Mouse (Mus musculus) induced T-regulatory cell, adult 2 months (primary cell): ENCODE data around the gene Crabp1.

ENCODE experiments used
- DNase-seq: peaks from one replicate; pipeline ENCODE4 v3.0.0-alpha.2; 2012; ENCODE audit warnings: low read depth

Gene Crabp1

GRCm38 (mm10) chr9:54764561-54765217, at the start of gene Crabp1:
Gene Crabp1 (plus strand): TSS chr9:54764748.
- no peak for DNase-seq

GRCm38 (mm10) chr9:54715776-54716175, 48.8 kb upstream of the Crabp1 start:
- DNase-seq = no peak

- no peak for DNase-seq
These were observed 47.0 kb upstream of the Crabp1 start for GRCm38 (mm10) chr9:54717527-54717926.

GRCm38 (mm10) chr9:54722156-54722555, 42.4 kb upstream of the Crabp1 start:
- no peak for DNase-seq

- no peak for DNase-seq
These were observed 42.0 kb upstream of the Crabp1 start for GRCm38 (mm10) chr9:54722596-54722995.

- no peak for DNase-seq
These were observed 38.2 kb upstream of the Crabp1 start for GRCm38 (mm10) chr9:54726315-54726714.

GRCm38 (mm10) chr9:54732122-54732521, 32.4 kb upstream of the Crabp1 start:
- DNase-seq = peak; percentile 75

GRCm38 (mm10) chr9:54733921-54734638, 30.5 kb upstream of the Crabp1 start, which contains the start of gene Wdr61:
Gene Wdr61 (minus strand): TSS chr9:54734519.
- DNase-seq = peak; percentile 98

- DNase-seq = no peak
These were observed 29.8 kb upstream of the Crabp1 start for GRCm38 (mm10) chr9:54734639-54735252.

- peak; percentile 89 for DNase-seq
These were observed 28.3 kb upstream of the Crabp1 start for GRCm38 (mm10) chr9:54736284-54736701.

GRCm38 (mm10) chr9:54738376-54738775, 26.2 kb upstream of the Crabp1 start:
- peak; percentile 11 for DNase-seq

- DNase-seq = no peak
These were observed 20.7 kb upstream of the Crabp1 start for GRCm38 (mm10) chr9:54743891-54744290.

- DNase-seq = no peak
These were observed 18.7 kb upstream of the Crabp1 start for GRCm38 (mm10) chr9:54745740-54746370.

GRCm38 (mm10) chr9:54750215-54750981, 14.2 kb upstream of the Crabp1 start:
- no peak for DNase-seq

- no peak for DNase-seq
These were observed 12.9 kb upstream of the Crabp1 start for GRCm38 (mm10) chr9:54751684-54752083.

GRCm38 (mm10) chr9:54752201-54752943, 12.2 kb upstream of the Crabp1 start:
- no peak for DNase-seq

GRCm38 (mm10) chr9:54752944-54753295, 11.6 kb upstream of the Crabp1 start:
- DNase-seq = no peak

- no peak for DNase-seq
These were observed 5.0 kb upstream of the Crabp1 start for GRCm38 (mm10) chr9:54759592-54759991.

GRCm38 (mm10) chr9:54764091-54764490, 457 bp upstream of the Crabp1 start:
- DNase-seq = no peak

- no peak for DNase-seq
These were observed 963 bp downstream of the Crabp1 start for GRCm38 (mm10) chr9:54765336-54766085.
